Mouse (Mus musculus) hindlimb bud, embryonic 11.5 days (tissue): Measurements from ENCODE around the gene Gm21988.
A peak's percentile ranks its signal among the peaks of the same experiment; 100 is the strongest.

Source experiments
- DNase-seq: peaks from one replicate; pipeline ENCODE4 v3.0.0-alpha.2; 2012; ENCODE audit warnings: low read depth, low spot score; ENCODE audit errors: extremely low spot score

The Gm21988 gene

DNA sequence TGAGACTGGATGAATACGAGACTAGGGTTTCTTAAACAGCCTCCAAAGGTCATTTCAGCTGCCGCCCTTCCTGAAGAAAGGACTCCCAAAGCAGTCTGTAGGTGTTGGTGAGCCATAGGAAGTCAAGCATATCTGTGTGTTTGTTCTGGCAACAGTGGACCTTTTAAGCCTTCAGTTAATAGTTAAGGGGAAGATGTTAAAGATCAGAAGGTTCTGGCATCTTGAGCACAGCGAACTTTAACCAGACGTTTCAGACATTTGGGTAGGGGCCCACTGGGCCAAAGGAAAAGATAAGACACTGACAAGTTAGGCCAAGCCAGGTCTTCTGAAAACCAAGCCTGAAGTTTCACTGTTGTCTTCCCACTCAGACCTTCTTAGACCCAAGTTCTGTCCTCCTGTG is 21.6 kb downstream of the Gm21988 start:
- no peak for DNase-seq

- no peak for DNase-seq
These were observed 23.5 kb downstream of the Gm21988 start for GRCm38 (mm10) chr11:70216103-70216502.

DNA sequence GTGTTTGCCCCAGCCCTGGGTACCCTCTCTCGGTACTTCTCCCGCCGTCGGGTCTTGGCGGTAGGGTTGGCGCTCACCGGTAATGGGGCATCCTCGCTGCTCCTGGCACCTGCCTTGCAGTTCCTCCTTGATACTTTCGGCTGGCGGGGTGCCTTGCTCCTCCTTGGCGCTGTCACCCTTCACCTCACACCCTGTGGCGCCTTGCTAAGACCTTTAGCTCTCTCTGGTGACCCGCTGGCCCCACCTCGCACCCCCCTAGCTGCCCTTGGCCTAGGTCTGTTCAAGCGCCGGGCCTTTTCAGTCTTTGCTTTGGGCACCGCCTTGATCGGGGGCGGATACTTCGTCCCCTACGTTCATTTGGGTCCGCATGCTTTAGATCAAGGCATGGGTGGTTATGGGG is 24.3 kb downstream of the Gm21988 start:
- DNase-seq, result no peak

DNA sequence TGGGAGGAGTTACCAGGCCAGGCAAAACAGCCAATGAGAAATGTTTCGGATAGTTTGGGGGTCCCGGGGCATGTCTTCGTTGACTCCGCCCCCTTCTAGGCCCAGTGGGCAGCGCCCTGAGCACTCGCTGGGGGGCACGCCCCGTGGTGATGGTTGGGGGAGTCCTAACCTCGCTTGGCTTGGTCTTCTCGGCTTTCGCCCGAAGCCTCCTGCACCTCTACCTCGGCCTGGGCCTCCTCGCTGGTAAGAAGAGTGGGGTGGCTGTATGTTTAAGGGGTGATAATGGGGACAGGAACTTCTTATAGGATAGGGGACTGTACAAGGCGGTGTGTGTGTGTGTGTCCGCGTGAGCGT is 24.8 kb downstream of the Gm21988 start:
- DNase-seq, result no peak

DNA sequence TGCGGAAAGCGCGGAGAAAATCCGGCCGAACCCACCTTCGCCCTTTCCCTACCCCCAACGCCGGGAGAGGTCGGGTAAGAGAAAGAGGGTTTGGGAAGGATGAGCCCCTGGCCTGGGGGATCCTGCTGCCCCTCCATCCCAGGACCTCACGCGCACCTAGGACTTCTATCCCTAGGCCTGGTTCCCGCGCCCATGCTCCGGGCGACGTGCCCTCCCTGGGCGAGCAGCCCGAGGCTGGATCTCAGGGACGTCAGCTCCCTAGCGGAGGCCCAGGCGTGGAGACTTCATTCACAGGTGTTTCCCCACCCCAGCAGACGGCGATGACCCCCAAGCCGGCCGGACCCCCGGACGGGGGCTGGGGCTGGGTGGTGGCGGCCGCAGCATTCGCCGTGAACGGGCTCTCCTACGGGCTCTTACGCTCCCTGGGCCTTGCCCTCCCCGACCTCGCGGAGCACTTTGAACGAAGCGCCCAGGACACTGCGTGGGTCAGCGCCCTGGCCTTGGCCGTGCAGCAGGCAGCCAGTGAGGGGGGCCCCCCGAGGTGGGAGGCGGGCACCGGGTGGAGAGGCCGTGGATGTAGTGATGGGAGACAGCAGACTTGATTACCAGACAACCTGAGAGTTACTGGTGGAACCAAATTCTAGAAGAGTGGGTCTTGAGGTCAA is 25.3 kb downstream of the Gm21988 start:
- DNase-seq, result no peak

GRCm38 (mm10) chr11:70213736-70214135 is 25.9 kb downstream of the Gm21988 start:
- DNase-seq, result no peak

DNA sequence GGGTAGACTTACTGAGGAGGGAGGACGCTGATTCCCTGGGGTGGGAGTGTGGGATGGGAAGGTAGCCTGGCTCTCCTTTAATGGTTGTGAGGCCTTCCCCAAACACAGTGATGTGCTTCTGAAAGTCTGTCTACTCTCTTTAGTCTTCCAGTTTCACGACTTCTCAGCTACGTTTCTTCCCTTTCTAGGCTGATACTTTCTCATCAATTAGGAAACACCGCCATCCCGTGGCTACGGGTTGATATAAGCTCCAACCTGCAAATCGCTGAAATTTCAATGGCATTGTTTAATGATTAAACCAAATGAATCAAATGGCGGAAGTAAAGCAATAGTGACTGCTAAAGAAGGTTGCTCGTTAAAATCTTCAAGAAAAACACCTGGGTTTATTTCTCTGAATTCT is 26.7 kb downstream of the Gm21988 start:
- no peak for DNase-seq

- no peak for DNase-seq
These were observed 27.2 kb downstream of the Gm21988 start, which contains the start of gene Slc16a11 for GRCm38 (mm10) chr11:70212423-70212822. Gene Slc16a11 (plus strand): TSS chr11:70212752.

- no peak for DNase-seq
These were observed 27.7 kb downstream of the Gm21988 start for GRCm38 (mm10) chr11:70211972-70212371.

DNA sequence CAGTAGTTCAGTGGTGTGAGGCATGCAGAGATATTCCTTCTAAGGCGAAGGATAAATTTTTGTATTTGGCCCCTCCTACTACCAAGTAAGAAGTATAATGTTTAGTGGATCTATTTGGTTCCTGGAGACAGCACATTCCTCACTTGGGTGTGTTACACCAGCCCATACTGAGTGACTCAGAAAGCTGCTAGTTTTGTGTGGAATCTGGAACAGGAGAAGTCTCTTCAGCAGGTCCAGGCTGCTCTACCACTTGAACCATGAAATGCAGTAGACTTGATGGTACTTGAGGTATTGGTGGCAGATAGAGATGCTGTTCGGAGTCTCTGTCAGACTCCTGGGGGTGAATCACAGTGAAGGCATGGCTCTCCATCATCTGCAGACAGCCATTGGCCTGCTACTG is 28.9 kb downstream of the Gm21988 start:
- no peak for DNase-seq

DNA sequence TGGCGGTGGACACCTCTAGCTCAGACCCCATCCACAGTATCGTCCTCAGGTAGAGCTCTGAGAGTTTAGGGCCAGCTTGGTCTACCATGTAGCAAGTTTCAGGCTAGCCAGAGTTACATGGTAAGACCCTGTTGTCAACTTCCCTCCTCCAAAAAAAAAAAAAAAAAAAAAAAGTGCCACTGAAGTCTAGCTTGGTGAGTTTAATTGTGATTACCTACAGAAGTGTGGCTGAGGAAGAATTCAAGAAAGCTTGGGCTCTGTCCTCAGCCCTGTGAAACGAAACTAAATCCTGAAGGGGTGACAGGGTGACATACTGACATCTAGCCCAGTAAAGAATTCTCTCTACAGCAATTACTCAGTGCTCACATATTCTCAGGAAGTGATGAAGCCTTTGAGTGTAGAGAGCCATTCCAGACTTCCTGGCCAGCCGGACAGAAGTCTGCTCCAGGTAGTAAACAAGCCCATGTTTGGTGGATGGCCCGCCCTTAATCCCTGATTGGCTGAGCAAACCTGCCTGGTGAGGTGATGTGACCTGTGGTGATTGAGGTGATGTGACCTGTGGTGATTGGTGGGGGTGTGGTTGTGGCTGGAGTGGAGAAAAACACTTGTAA is 30.7 kb downstream of the Gm21988 start:
- DNase-seq, result no peak

GRCm38 (mm10) chr11:70207283-70207682 is 32.3 kb downstream of the Gm21988 start:
- DNase-seq, result no peak

GRCm38 (mm10) chr11:70206801-70207200 is 32.8 kb downstream of the Gm21988 start:
- DNase-seq, result no peak

DNA sequence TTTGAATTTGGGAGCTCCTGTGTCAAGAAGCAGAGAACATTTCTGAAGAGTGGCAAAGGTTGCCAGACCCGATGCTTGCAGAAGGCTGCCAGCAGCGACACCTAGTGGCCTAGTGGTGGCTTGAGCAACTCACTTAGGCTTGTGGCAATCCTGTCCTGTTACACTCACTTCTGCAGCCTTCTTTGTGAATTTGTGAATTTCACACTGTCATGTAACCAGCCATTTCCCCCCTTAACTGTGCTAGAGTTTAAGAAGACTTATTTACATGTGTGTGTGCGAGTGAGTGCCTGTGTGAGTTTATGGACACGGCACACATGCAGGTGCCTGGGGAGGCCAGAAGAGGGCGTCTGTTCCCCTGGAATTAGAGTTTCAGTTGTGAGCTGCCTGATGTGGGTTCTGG is 37.9 kb downstream of the Gm21988 start:
- DNase-seq, result peak; percentile 68

GRCm38 (mm10) chr11:70200036-70200608 is 39.5 kb downstream of the Gm21988 start:
- DNase-seq, result no peak

DNA sequence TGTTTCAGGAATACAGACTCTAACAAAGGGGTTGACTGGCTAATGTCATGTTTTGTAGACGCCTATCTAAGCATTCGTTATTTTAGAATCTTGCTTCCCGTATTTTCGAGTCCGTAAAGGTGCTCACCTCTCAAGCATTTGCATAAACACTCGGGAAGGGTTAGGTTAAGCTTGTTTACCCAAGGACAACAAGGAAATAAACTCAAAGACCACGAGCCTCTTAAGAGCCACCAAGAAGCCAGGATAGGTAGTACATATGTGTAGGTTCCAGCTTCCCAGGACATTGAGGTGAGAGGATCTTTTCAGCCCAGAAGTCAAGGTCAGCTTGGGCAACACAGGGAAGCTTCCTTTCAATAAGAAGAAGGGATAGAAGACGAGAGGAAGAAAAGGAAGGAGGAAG is 40.5 kb downstream of the Gm21988 start:
- no peak for DNase-seq

GRCm38 (mm10) chr11:70198332-70198731 is 41.3 kb downstream of the Gm21988 start:
- no peak for DNase-seq

DNA sequence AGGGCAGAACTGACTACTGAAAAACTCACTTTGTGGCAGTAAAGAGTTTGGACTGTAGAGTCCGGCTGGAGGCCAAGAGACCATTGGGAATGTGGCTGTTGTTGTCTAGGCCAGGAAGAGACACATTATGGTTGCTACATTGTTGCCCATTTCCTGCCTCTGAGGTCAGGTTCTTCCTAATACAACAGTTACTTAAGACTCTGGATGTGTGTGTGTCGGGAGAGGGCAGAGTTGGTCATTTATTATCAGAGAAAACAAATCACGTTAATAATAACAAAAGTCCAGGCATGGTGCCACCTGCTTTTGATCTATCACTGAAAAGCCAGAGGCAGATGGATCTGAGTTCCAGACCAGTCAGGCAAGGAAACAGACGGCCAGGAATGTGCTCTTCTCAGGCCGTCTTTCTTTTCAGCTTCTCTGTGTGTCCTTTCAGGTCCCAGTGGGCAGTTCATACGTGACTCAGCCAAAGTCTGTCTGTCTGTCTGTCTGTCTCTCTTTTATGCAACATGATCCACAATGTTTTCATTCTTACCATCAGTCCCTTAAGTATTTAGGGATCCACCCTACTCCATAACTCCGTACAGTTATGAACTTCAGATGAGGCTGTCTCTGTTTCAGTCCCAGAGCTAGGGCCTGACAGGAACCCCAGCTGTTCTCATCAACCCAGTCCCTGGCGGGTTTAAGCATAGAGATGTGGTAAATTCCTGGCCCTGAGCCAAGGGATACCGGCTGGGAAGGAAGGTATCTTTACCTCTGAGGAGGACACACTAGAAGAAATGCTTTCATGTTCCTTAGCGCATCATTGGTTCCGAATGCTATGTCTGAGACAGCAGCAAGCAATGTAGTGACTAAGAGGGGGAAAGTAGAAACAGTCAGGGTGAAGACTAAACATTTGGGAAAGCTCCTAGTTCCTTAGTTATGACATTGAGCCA is 46.0 kb downstream of the Gm21988 start:
- DNase-seq, result no peak

- DNase-seq, result no peak
These were observed 47.5 kb downstream of the Gm21988 start for GRCm38 (mm10) chr11:70192157-70192556.

DNA sequence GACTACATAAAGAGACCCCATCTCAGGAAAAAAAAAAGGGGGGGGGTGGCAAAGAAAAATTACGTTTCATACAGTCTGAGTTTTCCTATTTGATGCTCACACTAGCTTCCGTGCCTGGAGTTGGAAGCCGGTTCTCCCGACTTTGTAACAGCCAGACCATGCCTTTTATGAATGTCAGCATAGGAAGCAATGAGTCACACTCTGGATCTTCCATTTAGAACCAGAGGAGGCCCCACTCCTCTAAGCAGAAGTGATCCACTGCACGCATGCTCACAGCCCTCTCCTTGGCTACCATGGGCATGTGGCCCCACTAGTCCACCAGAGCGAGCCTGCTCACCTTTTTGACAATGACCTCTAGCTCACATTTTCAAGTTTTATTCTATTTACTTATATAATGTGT is 48.4 kb downstream of the Gm21988 start:
- no peak for DNase-seq

GRCm38 (mm10) chr11:70189319-70190134 is 50.1 kb downstream of the Gm21988 start:
- DNase-seq, result no peak
